Mouse (Mus musculus) bone marrow, adult 2 months (tissue): ENCODE results near the gene Ccl28. TPM values are rescaled to one million over a fixed set of nuclear protein-coding genes. Genes with fewer than 3 reads are reported as not detected.
"Not testable (repeated sequence)": the region's sequence is repeated elsewhere in the genome, so short reads cannot be mapped to it uniquely, and the experiment has no call there.

Experiments used
- H3K27ac ChIP-seq: fragments of 200-500 bp; 2 replicates; pipeline ENCODE4 v1.5.1; 2012; ENCODE audit warnings: low read depth, mild to moderate bottlenecking, control low read depth, inconsistent platforms, low read length; ENCODE audit not compliant: control insufficient read depth, poor library complexity, insufficient read depth
- H3K4me1 ChIP-seq: fragments of 200-500 bp; 2 replicates; pipeline ENCODE4 v1.6.1; 2011; ENCODE audit warnings: low read length; ENCODE audit not compliant: control insufficient read depth, insufficient read depth
- H3K4me3 ChIP-seq: fragments of 200-500 bp; replicated peaks from 2 replicates; pipeline ENCODE3; 2011; ENCODE audit warnings: mild to moderate bottlenecking, low read depth, low read length, control low read depth; ENCODE audit not compliant: control insufficient read depth
- CTCF ChIP-seq: fragments of 200-500 bp; IDR thresholded peaks from 2 replicates; pipeline ENCODE4 v1.5.1; 2011; ENCODE audit warnings: low read length, control low read depth; ENCODE audit not compliant: control insufficient read depth, insufficient read depth
- POLR2A ChIP-seq: fragments of 200-500 bp; IDR thresholded peaks from 2 replicates; pipeline ENCODE4 v1.6.1; 2011; ENCODE audit warnings: low read depth, mild to moderate bottlenecking, control low read depth, low read length, borderline replicate concordance; ENCODE audit not compliant: control insufficient read depth
- WGBS: fragments of 180-500 bp; shearing (Covaris S2); methylation state at CpG from one replicate; pipeline ENCODE4 v1.1.7; 2018; 5-methylcytosine and 5-hydroxymethylcytosine counted together
- polyA plus RNA-seq: library from polyadenylated mRNA; stranded (reverse); fragments of >200 nt; gene quantifications from 2 replicates; pipeline ENCODE4 v1.2.4, GENCODE M21; 2011; ENCODE audit warnings: low replicate concordance; ENCODE audit not compliant: missing spikeins, insufficient read depth, insufficient read length

Gene Ccl28
- polyA plus RNA-seq, 1 experiment = not detected

GRCm38 (mm10) chr13:119619735-119620134 is 3.9 kb upstream of the Ccl28 start:
- H3K27ac ChIP-seq = no peak overlapping the region
- 80% methylated on average over 3 of the region's 3 CpGs for WGBS
- TF ChIP-seq CTCF (no peak), POLR2A (no peak)
- H3K4me3 ChIP-seq = no peak overlapping the region
- no peaks in the 10 kb centered on the region for H3K4me1 ChIP-seq

DNA sequence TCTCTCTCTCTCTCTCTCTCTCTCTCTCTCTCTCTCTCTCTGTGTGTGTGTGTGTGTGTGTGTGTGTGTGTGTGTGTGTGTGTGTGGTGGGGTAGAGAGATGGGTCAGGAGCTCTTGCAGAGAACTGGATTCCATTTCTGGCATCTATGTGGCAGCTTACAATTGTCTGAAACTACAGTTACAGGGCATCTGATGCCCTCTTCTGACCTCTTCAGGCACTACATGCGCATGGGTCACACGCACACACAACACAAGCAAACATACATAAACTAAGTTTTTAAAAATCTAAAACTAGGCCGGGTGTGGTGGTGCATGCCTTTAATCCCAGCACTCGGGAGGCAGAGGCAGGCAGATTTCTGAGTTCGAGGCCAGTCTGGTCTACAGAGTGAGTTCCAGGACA is 2.3 kb downstream of the Ccl28 start:
- 74% methylated on average over 5 of the region's 5 CpGs for WGBS
- H3K4me1 ChIP-seq, H3K27ac ChIP-seq, H3K4me3 ChIP-seq: not testable (repeated sequence)
- peak; percentile 49; the same call in 1 of the 2 replicates for TF ChIP-seq CTCF

DNA sequence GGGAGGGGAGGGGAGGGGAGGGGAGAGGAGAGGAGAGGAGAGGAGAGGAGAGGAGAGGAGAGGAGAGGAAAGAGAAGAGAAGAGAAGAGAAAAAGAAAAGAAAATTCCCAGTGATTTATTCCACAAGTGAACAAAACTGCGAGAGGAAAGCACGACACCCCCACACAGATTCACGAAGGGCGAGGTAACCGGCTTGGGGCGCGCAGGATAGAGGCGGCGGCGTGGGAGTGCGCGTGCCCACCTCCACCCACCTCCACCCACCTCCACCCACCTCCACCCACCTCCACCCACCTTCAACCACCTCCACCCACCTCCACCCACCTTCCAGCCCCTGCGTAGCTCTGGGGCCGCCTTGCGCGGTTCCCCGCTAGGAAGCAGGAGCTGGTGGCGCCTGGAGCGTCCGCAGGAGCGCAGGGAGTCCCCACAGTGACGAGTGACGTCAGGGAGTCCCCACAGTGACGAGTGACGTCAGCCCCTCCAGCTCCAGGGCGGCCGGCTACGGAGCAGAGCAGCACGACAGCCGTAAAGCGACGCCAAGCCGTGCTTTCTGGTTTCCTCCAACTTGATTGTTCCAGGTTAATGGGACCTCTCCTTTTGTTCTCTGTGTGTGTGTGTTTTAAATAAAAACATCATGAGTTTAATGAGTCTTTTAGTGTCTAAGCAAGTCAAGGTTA is 8.0 kb downstream of the Ccl28 start:
- TF ChIP-seq CTCF = no peak
- TF ChIP-seq POLR2A = no peak
- no peak overlapping the region; the same call in 1 of the 2 replicates for H3K27ac ChIP-seq
- H3K4me1 ChIP-seq = no peaks in the 10 kb centered on the region
- 5% methylated on average over 33 of the region's 33 CpGs for WGBS
- H3K4me3 ChIP-seq = peak overlapping the region; percentile 73

DNA sequence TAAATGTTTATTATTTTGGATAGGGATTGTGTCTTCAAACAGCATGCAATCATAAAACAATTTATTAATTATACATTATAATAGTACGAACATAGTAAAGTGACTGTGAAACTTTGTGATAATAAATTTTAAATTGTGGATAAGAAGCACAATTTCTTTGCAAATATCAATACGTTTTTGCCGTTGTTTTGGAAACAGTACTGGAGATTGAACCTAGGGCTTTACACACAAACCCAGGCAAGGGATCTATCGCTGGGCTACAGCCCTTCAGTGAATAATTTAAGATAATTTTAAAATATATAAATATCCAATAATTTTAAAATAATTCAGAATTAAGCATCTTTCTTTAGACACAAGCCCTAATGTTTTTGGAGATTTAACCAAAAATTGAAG is 8.5 kb downstream of the Ccl28 start:
- WGBS = 83% methylated on average over 4 of the region's 4 CpGs
- TF ChIP-seq POLR2A (no peak), CTCF (no peak)
- H3K4me1 ChIP-seq = no peaks in the 10 kb centered on the region
- no peak overlapping the region for H3K4me3 ChIP-seq
- H3K27ac ChIP-seq = no peak overlapping the region

DNA sequence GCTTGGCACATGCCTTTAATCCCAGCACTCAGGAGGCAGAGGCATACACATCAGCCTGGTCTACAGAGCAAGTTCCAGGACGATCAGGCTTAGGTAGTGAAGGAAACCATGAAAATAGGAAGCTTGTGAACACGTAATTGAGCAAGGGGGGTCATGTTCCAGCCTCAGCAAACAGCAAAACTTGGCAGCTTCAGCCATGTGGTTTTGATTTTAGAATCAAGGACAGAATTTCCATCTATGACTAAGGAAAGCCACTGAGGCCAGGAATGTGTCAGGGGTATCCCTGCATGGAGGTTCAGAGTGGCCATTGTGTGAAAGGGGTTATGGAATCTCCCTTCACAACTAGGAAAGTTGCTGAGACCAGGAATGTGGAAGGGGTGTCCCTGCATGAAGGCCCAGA is 11.9 kb downstream of the Ccl28 start:
- H3K4me1 ChIP-seq = no peaks in the 10 kb centered on the region
- H3K4me3 ChIP-seq = no peak overlapping the region
- TF ChIP-seq POLR2A (no peak), CTCF (no peak)
- WGBS = 16% methylated on average over 2 of the region's 2 CpGs
- H3K27ac ChIP-seq = no peak overlapping the region

- WGBS = 83% methylated on average over 4 of the region's 4 CpGs
- Histone ChIP-seq H3K27ac (no peak overlapping the region), H3K4me3 (no peak overlapping the region), H3K4me1 (no peaks in the 10 kb centered on the region)
- TF ChIP-seq CTCF (no peak), POLR2A (no peak)
These were observed 14.2 kb downstream of the Ccl28 start for GRCm38 (mm10) chr13:119637837-119638236.

- Histone ChIP-seq H3K4me1 (no peaks in the 10 kb centered on the region), H3K27ac (no peak overlapping the region), H3K4me3 (no peak overlapping the region)
- TF ChIP-seq POLR2A (no peak), CTCF (no peak)
- WGBS = 79% methylated on average over 5 of the region's 5 CpGs
These were observed 14.8 kb downstream of the Ccl28 start for GRCm38 (mm10) chr13:119638449-119638848.

GRCm38 (mm10) chr13:119639302-119639701 is 15.7 kb downstream of the Ccl28 start:
- no peaks in the 10 kb centered on the region for H3K4me1 ChIP-seq
- TF ChIP-seq POLR2A = no peak
- no peak for TF ChIP-seq CTCF
- no peak overlapping the region for H3K27ac ChIP-seq
- no peak overlapping the region for H3K4me3 ChIP-seq
- WGBS = 16% methylated on average over 5 of the region's 5 CpGs

- 0 out of 2 replicates have a peak, but pooled peaks have one; percentile 9 for TF ChIP-seq CTCF
- no peak for TF ChIP-seq POLR2A
- Histone ChIP-seq H3K27ac (no peak overlapping the region), H3K4me1 (no peaks in the 10 kb centered on the region), H3K4me3 (no peak overlapping the region)
- 41% methylated on average over 4 of the region's 4 CpGs for WGBS
These were observed 16.9 kb downstream of the Ccl28 start for GRCm38 (mm10) chr13:119640504-119640903.
